Mouse (Mus musculus): ENCODE results near the gene Bicd2.

- TF ChIP-seq CTCF (IDR thresholded peaks at IDR 0.05; ENCODE audit: low read depth, low read length) (no peak), POLR2A (IDR thresholded peaks at IDR 0.05; ENCODE audit: extremely low read depth, insufficient read depth, low read length) (no peak)
Observed at GRCm38 (mm10) chr13:49374304-49374703, 32.9 kb downstream of the Bicd2 start.

Measured in liver, adult 2 months (tissue).